ENCODE assay signal across 19 mouse cellular contexts in genomic region chr4:108503023-108503422, GRCm38 (mm10). TPM values are rescaled to one million over a fixed set of nuclear protein-coding genes. Genes with fewer than 3 reads are reported as not detected.
DNase-seq lines count a peak whose midpoint lies in the region; TF ChIP-seq lines count a peak whose summit lies in the region.
"Had no signal": no experiment of that assay in that cellular context is flagged by ENCODE, and none has a peak within 500 bp of the region (broad histone marks: within the 10 kb centered on the region; RNA-seq: fewer than 3 reads in every experiment).

No protein-coding gene starts in this region.

- H3K79me2 ChIP-seq in MEL (ENCODE audit: control insufficient read depth, insufficient read depth, low read length, poor library complexity): no peaks in the 10 kb centered on the region

- H3K4me3 ChIP-seq in MEL (ENCODE audit: control insufficient read depth in 1 of 2, insufficient read depth in 1 of 2, low read depth in 2 of 2, low read length in 2 of 2): no peak overlapping the region

- no peak for TF ChIP-seq RAD21 in MEL (IDR thresholded peaks at IDR 0.05; ENCODE audit: low read depth, low read length)

- peak; percentile 51 for DNase-seq in MEL (ENCODE audit: low read depth, low spot score)
- DNase-seq in MEL-GATA-1-ER (ENCODE audit: extremely low read depth, low read depth): peak; percentile 48
- no peak for DNase-seq in frontal cortex, postnatal 14 days (ENCODE audit: low spot score in 2 of 2)
- DNase-seq in embryo, embryonic 10 days (ENCODE audit: low spot score): no peak
- DNase-seq: adrenal gland, adult 2 months; adrenal gland, adult 8-10 months; adrenal gland, postnatal 10 days; adrenal gland, postnatal 14 days; adrenal gland, postnatal 25 days; adrenal gland, postnatal 36 days; B cell, adult 2 months; cerebellum, adult 11 months; cerebellum, adult 11-12 months; cerebellum, adult 18-20 months; cerebellum, adult 2 months; cerebellum, adult 8-10 months had no signal

- TF ChIP-seq EP300 in MEL (IDR thresholded peaks at IDR 0.05; ENCODE audit: low read depth in 1 of 2, low read length in 2 of 2): peak; percentile 15 to 62; a peak in 3 of 4 replicates

- no peak for TF ChIP-seq POLR2A in MEL (IDR thresholded peaks at IDR 0.05; ENCODE audit: control insufficient read depth in 1 of 2, insufficient read depth in 1 of 2, low read depth in 1 of 2, low read length in 2 of 2, poor library complexity in 1 of 2)

- no peaks in the 10 kb centered on the region for H3K9me3 ChIP-seq in MEL (replicated peaks; ENCODE audit: insufficient read depth, low read length)
- H3K9me3 ChIP-seq: G1E had no signal

- H3K9ac ChIP-seq in MEL (ENCODE audit: control insufficient read depth, low read depth, low read length, poor library complexity, severe bottlenecking): no peak overlapping the region

- H3K27me3 ChIP-seq in MEL (ENCODE audit: control insufficient read depth in 1 of 2, insufficient read depth in 2 of 2, low read length in 2 of 2): no peaks in the 10 kb centered on the region
- H3K27me3 ChIP-seq: CH12.LX, Patski had no signal

- H3K36me3 ChIP-seq in MEL (ENCODE audit: control insufficient read depth in 1 of 2, insufficient read depth in 2 of 2, low read length in 2 of 2): peaks cover 11 to 22% of the 10 kb centered on the region in 2 experiments

- H3K4me1 ChIP-seq in MEL (ENCODE audit: control insufficient read depth in 1 of 2, insufficient read depth in 2 of 2, low read length in 2 of 2): peaks cover 0 to 2% of the 10 kb centered on the region in 2 experiments; a peak in 2 of 4 replicates

- H3K27ac ChIP-seq in MEL (ENCODE audit: control insufficient read depth, low read depth, low read length): no peak overlapping the region

- TF ChIP-seq CTCF in MEL (IDR thresholded peaks at IDR 0.05 in 2 of 3, conservative IDR thresholded peaks at IDR 0.05 in 1 of 3; ENCODE audit: control insufficient read depth in 1 of 3, insufficient read depth in 1 of 3, low read depth in 2 of 3, low read length in 3 of 3, poor library complexity in 1 of 3, severe bottlenecking in 1 of 3): no peak

TF ChIP-seq in MEL, 35 proteins besides CTCF, POLR2A, EP300 and RAD21:
- TF ChIP-seq BHLHE40 (IDR thresholded peaks at IDR 0.05; ENCODE audit: borderline replicate concordance, low read depth, low read length) (0 out of 2 replicates have a peak, but pooled peaks have one; percentile 20), SIN3A (IDR thresholded peaks at IDR 0.05; ENCODE audit: low read length) (no peak), ELF1 (IDR thresholded peaks at IDR 0.05; ENCODE audit: low read depth, low read length) (0 out of 2 replicates have a peak, but pooled peaks have one; percentile 17), UBTF (IDR thresholded peaks at IDR 0.05; ENCODE audit: borderline replicate concordance, insufficient read depth, low read depth, low read length) (no peak), GATA1 (IDR thresholded peaks at IDR 0.05; ENCODE audit: low read depth, low read length) (0 out of 2 replicates have a peak, but pooled peaks have one; percentile 39)
TF ChIP-seq in MEL: peak in this region for 3.

RNA-seq across cellular contexts. Expression of gene Tut4, which starts 43.8 kb away (rescaled TPM):
- 9.0 and 16.3 TPM in 2 replicates for total RNA-seq in MEL (2012; rRNA removed)
- 10 to 100 TPM in 1 of 2 experiments, not detected in 1; 63.2 TPM for polyA plus RNA-seq in MEL (2012; ENCODE audit: insufficient read depth in 1 of 2, insufficient read length in 2 of 2, low read depth in 1 of 2, low replicate concordance in 2 of 2, missing spikeins in 1 of 2)

Comparison
In these comparisons a context has a peak if more than half of its experiments do, and no peak if none do; other contexts are left out.
1. DNase-seq: peak in MEL (single experiment) and MEL-GATA-1-ER (single experiment); none in frontal cortex, postnatal 14 days (0 of 2) and embryo, embryonic 10 days (single experiment).